Mouse (Mus musculus) ZHBTc4 (cell line): ENCODE measurements around the gene Zfp618.

Experiments used
- DNase-seq: peaks from one replicate; pipeline ENCODE4 v3.0.0-alpha.2; 2011; ENCODE audit warnings: low read depth, low spot score

Gene Zfp618

DNA sequence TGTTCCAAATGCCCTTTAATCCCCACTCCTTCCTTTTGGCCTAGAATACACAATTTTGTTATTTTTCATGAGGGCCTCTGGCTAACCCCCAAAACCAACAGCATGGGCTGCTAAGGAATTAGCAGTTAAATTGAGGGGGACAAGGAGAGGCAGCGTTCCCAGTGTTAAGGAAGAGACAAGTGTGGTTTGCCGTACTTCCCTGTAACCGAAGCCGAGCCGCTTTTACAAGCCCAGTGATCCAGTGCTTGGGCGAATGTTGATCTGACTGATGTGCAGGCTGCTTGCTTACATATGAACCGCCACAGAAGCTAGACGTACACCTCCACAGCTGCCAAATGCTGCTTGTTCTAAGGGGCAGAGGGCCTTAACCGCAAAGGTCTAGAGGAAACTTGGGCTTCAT is 99.5 kb downstream of the Zfp618 start:
- DNase-seq: no peak

GRCm38 (mm10) chr4:63066796-63067195 is 101.4 kb downstream of the Zfp618 start:
- DNase-seq: no peak

GRCm38 (mm10) chr4:63067822-63068221 is 102.4 kb downstream of the Zfp618 start:
- DNase-seq: no peak

GRCm38 (mm10) chr4:63068499-63069175 is 103.3 kb downstream of the Zfp618 start:
- no peak for DNase-seq

DNA sequence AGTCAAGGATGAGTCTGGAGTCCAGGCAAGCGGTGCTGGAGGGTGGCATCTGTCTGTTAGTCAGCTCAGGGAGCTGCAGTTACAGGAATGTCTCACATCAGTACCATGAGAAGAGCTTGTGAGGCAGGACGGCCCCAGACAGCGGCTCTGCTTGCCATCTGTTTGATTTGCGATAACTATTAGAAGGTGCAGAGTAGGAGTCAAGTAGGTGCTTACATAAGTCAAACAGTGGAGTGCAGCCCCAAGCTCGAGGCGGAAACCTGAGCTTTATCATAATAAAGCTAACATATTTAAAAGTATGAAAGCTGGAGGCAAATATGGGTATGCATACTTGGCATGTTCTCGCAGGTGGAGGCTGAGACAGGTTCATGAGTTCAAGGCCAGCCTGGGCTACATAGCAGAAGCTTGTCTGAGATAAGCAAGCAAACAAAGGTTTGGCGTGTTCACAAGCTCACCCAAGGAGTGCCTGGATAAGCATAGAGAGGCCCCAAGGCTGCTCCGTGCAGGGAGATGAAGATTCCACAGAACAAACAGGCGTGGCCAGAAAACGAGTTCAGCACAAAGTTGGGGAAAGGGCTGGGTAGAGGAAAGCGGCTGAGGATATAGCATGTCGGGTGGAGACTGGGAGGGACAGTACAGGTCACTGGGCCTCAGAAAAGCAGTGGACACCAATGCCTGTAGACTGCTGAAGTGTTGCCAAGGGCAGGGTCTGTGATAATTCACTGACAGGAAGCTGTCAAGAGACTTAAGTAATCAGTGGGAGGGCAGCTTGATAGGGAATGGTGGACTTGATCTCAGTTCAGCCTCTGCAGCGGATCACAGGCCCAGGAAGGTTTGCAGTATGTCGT is 106.3 kb downstream of the Zfp618 start:
- no peak for DNase-seq

GRCm38 (mm10) chr4:63073139-63073538 is 107.8 kb downstream of the Zfp618 start:
- DNase-seq: no peak

DNA sequence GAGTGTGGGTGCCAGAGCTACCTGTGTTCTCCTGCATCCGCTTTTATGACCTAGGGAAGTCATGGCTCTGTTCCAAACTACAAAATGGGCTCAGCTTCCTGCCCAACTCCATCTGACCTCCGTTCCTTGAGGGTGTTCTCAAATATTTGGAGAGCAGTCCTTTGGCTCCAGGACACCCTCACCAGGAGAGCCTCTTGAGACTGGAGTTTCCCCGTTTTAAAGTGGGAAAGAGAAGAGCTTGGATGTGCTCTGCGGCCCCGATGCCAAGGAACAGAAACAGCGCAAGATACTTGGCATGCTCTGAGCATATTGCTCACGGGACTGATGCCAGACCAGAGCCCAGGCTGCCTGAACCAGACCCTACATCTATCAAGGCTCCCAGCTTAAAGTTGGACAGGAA is 113.8 kb downstream of the Zfp618 start:
- DNase-seq: no peak

DNA sequence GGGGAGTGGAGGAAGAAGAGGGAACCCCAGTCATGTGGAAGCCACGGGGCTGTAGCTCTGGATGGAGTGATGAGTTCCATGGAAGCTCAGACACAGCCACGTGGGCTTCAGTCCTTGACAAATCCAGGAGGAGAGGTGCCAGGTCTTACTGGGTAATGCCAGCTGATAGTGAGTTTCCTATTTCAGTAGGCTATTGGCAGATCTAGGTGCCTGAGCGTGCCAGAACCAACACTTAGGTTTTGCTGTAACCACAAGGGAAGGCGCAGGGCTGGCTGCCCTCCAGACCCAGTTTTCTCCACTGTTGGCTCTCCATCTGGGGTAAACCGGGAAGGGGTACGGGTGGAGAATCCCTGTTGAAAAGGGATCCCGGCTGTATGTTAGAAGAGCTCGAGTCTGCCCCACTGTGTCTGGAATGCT is 119.1 kb downstream of the Zfp618 start:
- no peak for DNase-seq

- DNase-seq: peak; percentile 8
Measured at GRCm38 (mm10) chr4:63089484-63089883, 124.1 kb downstream of the Zfp618 start.

- no peak for DNase-seq
Measured at GRCm38 (mm10) chr4:63091151-63091550, 125.8 kb downstream of the Zfp618 start.

GRCm38 (mm10) chr4:63097603-63098002 is 132.2 kb downstream of the Zfp618 start:
- DNase-seq: no peak

DNA sequence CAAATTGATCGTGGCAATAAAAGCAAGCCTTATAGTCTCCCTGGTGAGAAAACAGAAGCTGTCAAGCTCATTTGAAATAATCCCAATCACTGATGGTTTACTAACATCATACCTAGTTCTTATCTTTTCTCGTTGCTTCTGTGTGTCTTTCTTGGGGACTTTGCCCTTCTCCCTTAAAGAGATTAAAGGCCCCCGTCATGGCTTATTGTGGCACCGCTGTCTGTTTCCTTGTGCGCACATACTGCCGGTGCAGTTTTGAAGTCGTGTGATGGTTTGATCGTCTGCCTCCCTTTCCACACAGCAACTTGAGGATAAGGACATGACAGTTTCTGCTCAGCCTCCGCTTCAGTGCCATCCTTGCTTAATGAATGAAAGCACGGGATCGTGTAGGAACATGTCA is 135.1 kb downstream of the Zfp618 start:
- DNase-seq: no peak

DNA sequence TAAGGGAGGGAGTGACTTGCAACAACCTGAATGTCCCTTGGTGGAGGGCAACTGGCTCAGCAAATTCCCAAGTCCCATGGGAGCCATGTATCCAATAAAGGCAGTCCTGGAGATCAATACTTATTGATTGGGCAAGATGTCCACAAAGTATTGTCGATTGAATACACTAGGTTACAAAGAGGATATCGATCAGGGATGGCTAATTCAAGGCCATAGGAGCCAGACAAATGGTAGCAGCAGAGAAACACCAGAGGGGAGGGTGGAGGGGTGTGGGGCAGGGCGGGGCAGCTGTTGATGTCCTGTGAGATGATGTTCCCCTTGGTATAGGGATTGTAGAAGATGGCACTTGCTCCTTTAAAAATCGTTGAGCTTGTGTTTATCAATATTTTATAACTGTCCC is 136.7 kb downstream of the Zfp618 start:
- DNase-seq: no peak

GRCm38 (mm10) chr4:63105651-63106050 is 140.3 kb downstream of the Zfp618 start:
- peak; percentile 54 for DNase-seq

GRCm38 (mm10) chr4:63118639-63119437 is 153.5 kb downstream of the Zfp618 start:
- peak; percentile 85 for DNase-seq

GRCm38 (mm10) chr4:63124861-63125466 is 159.6 kb downstream of the Zfp618 start:
- no peak for DNase-seq

DNA sequence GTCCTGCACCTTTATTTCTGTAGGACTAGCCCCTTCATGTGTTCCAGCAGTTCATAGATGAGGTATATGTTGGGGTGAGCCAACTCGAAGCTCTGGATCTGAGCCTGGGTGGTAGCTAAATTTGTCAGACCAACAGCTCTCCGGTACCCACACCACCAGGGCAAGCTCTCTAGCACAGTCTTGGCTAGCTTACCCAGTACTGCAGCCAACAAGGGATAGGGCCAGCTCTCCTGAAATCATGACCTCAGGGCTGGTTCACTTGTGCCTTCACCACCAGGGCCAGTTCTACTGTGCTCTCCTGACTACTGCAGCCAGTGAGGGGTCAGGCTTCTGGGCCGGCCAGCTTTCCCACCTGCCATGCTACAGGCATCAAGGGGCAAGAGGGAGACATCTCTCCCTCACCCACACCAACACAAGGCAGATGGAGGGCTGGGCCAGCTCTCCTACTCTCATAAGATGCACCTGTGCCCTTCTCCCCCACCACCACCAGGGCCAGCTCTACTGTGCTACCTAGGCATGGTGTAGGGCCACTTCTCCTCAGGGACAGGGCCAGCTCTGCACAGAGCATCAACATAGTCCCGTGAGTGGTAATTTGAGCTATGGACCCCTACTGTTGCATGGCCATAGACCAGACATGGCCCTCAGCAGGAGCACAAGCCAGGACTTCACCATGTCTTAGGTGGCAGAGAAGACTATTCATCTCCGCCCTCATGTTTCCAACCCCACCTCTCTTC is 164.7 kb downstream of the Zfp618 start:
- no peak for DNase-seq

GRCm38 (mm10) chr4:63147268-63147667 is 181.9 kb downstream of the Zfp618 start:
- DNase-seq: peak; percentile 66

GRCm38 (mm10) chr4:63151127-63151526 is 185.8 kb downstream of the Zfp618 start:
- DNase-seq: no peak

GRCm38 (mm10) chr4:63154028-63154427 is 188.7 kb downstream of the Zfp618 start:
- DNase-seq: no peak

- DNase-seq: no peak
Measured at GRCm38 (mm10) chr4:63154699-63155098, 189.3 kb downstream of the Zfp618 start, which contains the start of gene Ambp. Gene Ambp, minus strand, starts transcription at chr4:63154799.
